Mouse (Mus musculus) CH12F3 (cell line): ENCODE measurements around the gene Zfp260.
"Not testable (repeated sequence)": the region's sequence is repeated elsewhere in the genome, so short reads cannot be mapped to it uniquely, and the experiment has no call there.

Experiments used
- in situ Hi-C: fragments of 300-500 bp; cut with MboI; formaldehyde crosslinking; loops from 2 replicates; pipeline ENCODE4 v1.14.3; 2020; ENCODE audit warnings: low sequenced_read_pairs

The Zfp260 gene

DNA sequence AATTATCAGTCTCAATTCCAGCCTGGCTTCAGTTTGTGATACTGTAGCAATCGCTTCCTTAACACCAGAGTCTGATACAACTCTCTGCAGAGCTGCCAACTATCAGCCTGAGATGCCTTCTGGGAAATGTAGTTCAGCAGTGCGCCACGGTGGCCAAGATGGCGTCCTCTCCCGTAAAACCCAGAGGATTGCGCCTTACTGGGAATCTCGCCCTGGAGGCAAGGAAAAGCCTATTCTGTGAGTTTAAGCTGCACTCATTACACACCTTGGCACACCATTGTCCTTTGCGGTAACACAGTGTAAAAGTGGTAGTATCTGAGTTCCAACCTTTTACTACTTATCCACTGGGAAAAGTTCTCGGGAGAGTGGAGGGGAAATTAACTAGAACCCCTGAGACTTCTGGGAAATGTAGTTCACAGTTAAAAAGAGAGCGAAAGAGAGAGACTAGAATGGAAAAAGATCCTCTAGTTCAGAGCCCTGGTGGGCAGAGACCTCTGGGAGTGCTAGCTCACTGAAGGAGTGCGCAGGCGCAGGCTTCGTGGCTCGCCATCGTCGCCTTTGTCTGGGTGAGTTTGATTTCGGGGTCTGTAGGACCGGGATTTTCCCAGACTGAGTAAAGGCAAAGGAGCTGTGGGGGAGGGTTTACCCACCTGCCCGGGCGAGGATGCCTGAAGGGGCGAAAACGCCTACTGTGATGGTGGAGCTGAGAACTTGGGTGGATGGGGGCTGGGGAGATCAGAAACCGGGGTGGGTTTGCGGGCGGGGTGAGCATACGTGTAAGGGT is at the start of gene Zfp260:
Gene Zfp260 (plus strand): TSS at position 132 of the 784 bp plus-strand sequence.
- in situ Hi-C loops: no loop called here

GRCm38 (mm10) chr7:30048126-30048525 is 46.5 kb upstream of the Zfp260 start:
- in situ Hi-C loops: no loop called here

GRCm38 (mm10) chr7:30050882-30051548 is 43.6 kb upstream of the Zfp260 start, which contains the start of gene Zfp14:
TSS of gene Zfp14 (minus strand) at chr7:30051380.
- in situ Hi-C loops: no loop called here

- in situ Hi-C loops: no loop called here
These were observed 41.0 kb upstream of the Zfp260 start for GRCm38 (mm10) chr7:30053591-30053990.

DNA sequence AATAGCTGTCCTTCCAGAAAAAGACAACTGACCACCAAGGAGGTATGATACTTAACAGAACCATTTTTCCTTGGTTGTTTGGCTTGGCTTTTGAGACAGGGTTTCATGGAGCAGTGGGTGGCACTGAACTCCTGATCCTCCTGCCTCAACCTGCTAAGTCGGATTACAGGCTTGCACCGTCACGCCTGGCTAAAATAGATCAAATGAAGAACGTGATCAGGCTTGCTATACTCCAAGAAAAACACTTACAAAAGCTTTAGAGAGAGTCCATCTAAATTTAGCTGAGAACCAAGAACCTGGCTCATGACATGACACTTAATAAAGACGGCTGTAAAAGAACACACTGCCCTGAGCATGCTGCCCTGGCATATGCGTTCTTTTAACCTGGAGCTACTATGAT is 34.2 kb upstream of the Zfp260 start:
- in situ Hi-C loops: no loop called here

GRCm38 (mm10) chr7:30062478-30062877 is 32.1 kb upstream of the Zfp260 start:
- in situ Hi-C loops: no loop called here

- in situ Hi-C loops: no loop called here
These were observed 30.0 kb upstream of the Zfp260 start for GRCm38 (mm10) chr7:30064622-30065021.

DNA sequence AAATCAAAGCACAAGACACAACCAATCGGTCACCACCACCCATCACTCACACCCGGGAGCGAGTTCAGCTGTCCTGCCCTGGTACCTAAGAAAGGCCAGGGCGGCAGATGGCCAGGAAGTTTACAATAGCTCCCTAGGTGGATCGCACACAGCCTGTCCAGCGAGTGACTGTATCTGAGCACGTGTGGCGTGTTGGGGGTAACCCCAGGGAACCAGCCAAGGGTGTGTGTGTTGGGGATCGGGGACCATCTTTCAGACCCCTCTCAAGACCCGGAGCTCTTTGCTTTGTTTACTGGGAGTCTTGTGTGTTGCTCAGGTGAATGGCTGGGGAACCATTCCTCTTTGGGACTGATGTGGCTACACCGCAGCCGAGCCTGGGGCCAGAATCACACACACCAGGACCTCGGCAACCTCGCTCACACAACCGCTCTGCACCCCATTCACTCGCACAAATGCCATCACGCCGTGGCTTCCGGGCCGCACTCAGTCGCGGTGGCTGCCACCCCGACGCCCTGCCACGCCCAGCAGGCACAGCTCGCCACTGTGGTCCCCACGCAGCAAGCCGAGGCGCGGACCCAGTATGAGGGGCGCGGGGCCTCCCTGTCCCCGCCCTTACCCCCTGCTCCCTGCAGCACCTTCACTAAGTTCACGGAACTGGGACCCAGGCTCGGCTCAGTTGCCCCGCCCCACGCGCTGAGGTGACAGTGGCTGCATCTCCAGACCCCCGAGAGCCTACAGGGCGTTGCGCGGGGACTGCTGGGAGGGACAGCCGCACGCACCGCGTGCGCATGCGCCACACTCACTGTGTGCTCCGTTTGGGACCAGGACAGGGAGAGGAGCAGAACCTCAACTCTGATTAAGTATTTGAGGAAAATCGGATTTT is 22.2 kb upstream of the Zfp260 start, which contains the start of gene Zfp82:
Gene Zfp82 (minus strand): TSS at position 755 of the 883 bp plus-strand sequence.
- in situ Hi-C loops: no loop called here

DNA sequence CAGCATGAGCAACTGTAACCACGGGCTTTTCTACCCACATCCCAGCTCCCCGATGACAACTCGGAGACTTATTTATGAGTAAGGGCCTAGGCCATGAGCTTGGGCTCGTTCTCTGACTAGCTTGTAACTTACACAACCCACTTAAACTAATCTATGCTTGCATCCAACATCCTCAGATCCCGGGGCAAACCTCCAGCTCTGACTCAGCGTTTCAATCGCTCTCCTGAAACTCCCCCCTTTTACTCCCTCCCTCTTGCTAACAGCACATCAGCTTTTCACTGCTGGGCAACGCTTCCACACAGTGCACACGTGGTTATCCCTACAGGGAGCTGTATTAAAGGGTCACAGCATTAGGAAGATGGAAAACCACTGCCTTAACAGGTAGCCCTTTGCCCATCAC is 8.1 kb upstream of the Zfp260 start:
- in situ Hi-C loops: no loop called here

DNA sequence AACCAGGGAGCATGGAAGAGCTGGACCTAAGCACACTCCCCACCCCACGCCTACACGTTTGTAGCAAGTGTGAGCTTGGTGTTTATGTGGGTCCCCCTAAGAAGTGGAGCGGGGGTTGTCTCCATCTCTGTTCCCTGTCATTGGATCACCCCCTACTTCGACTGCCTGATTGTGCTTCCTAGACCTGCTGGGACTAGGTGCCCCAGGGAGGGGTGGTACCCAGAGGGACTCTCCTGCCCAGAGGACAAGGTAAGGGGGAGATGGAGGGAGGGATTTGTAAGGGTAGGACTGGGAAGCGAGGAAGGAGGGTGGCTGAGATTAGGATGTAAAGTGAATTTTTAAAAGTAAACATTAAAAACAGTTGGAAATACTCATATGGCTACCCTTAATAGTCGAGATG is 5.2 kb upstream of the Zfp260 start:
- in situ Hi-C loops: no loop called here

GRCm38 (mm10) chr7:30090092-30090969 is 4.2 kb upstream of the Zfp260 start, which contains the start of the genes Gm26920 and Zfp566:
TSS of gene Gm26920 (minus strand) at chr7:30090410.
TSS of gene Zfp566 (minus strand) at chr7:30090527.
- in situ Hi-C loops: no loop called here

DNA sequence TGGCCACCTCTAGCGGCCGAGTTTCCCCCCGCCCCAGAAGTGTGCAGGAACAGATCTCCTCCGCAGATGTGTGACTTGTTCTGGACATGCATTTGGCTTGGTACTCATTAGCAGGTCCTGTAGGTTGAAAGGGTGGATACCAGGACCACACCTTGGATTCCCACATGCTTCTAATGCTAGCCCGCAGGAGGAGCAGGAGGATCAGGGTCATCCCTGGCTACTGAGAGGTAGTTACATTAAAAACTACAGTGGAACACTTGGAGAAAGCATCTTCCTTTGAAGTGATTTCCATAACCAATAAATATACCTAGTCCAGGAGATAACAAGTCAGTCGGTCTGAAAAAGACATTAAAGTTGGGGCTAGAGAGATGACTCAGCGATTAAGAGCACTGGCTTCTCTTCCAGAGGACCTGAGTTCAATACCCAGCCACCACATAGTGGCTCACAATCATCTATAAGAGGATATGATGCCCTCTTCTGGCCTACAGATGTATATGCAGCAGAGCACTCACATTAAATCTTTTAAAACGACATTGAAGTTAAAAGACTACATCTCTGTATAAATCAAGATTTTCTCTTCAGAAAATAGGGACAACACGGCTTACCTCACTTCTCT is 3.5 kb upstream of the Zfp260 start:
- in situ Hi-C loops: no loop called here

GRCm38 (mm10) chr7:30092666-30093065 is 1.9 kb upstream of the Zfp260 start:
- in situ Hi-C loops: no loop called here

GRCm38 (mm10) chr7:30093918-30094415 is 610 bp upstream of the Zfp260 start:
- in situ Hi-C loops: no loop called here

DNA sequence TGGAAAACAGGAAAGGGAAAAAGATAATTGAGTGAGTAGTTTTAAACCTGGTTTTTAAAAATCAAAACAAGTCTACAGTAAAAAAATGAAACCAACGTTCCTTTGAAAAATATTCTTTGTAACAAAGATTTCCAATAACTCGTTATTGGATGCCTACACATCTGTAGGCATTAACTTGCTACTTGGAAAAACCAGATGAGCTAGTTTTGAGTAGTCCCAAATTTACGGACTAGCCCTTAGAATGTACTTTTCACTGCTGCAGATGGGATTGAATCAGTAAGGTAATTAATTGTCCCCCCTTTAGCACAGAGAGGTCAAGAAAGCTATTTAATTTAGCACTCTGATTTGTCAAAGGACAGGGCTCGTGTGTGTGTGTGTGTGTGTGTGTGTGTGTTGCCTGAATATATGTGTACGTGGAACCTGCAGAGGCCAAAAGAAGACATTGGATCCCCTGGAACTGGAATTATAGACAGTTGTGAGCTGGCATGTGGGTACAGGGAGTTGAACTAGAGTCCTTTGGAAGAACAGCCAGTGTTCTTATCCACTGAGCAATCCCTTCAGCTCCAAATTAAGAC is 1.1 kb downstream of the Zfp260 start:
- in situ Hi-C loops: no loop called here

GRCm38 (mm10) chr7:30099297-30099696 is 4.7 kb downstream of the Zfp260 start:
- in situ Hi-C loops: no loop called here

DNA sequence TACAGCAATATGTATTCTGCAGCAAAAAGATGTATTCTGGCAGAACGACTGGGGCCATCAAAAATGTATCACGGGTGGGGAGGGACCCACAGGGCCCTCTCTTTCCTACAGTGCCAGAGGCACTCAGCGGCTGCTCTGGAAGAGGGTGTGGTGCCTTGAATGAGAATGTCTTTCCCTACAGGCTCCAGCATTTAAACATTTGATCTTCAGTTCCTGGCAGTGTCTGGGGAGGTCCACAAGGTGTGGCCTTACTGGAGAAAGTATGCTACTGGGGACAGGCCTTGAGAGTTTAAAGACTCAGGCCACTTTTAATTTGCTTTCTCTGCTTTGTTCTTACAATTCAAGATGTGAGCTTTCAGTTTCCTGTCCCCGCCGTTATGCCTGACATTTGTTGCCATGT is 21.5 kb downstream of the Zfp260 start:
- in situ Hi-C loops: no loop called here

DNA sequence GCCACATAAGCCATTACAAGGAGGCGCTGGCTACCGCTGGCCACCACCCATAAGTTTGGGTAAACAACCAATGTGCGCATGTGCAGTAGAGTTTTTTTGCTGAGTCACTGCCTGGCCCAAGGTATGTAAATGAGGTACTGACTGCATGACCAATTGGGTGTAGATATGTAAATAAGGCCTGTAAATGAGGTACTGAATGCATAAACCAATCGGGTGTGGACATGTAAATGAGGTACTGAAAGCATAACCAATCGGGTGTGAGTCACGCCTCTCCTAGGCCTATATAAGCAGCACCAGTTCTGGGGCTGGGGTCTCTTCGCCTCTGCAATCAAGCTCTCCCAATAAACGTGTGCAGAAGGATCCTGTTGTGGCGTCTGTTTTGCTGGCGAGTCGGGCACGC is 23.4 kb downstream of the Zfp260 start:
- in situ Hi-C loops: not testable (repeated sequence)
